Mouse (Mus musculus) liver, embryonic 11.5 days (tissue): ENCODE measurements around the gene Nkain1. TPM values are rescaled to one million over a fixed set of nuclear protein-coding genes. Genes with fewer than 3 reads are reported as not detected.

Experiments
- ATAC-seq: fragments of 200-750 bp; cut with Nextera tagmentation; replicated peaks from 2 replicates; pipeline ENCODE4 v1.8.0; 2017; ENCODE audit warnings: moderate number of reproducible peaks, mild to moderate bottlenecking, moderate TSS enrichment, moderate library complexity; ENCODE audit not compliant: low FRiP score
- DNase-seq: peaks from one replicate; pipeline ENCODE4 v3.0.0-alpha.2; 2017; ENCODE audit warnings: low spot score
- H3K27ac ChIP-seq: fragments of 300-500 bp; sonication (generic); 2 replicates; pipeline ENCODE4 v1.5.1; 2014; ENCODE audit warnings: mild to moderate bottlenecking, low read depth, low read length, control low read depth
- H3K27me3 ChIP-seq: fragments of 300-500 bp; sonication (generic); replicated peaks from 2 replicates; pipeline ENCODE4 v1.6.1; 2014; ENCODE audit warnings: low read length, mixed read lengths; ENCODE audit not compliant: control insufficient read depth, insufficient read depth
- H3K36me3 ChIP-seq: fragments of 300-500 bp; sonication (generic); 2 replicates; pipeline ENCODE4 v1.6.1; 2014; ENCODE audit warnings: mild to moderate bottlenecking, low read length, moderate library complexity, mixed read lengths; ENCODE audit not compliant: control insufficient read depth, insufficient read depth
- H3K4me1 ChIP-seq: fragments of 300-500 bp; sonication (generic); replicated peaks from 2 replicates; pipeline ENCODE4 v1.6.1; 2014; ENCODE audit warnings: low read length, mixed read lengths; ENCODE audit not compliant: control insufficient read depth, insufficient read depth
- H3K4me2 ChIP-seq: fragments of 300-500 bp; sonication (generic); 2 replicates; pipeline ENCODE4 v1.6.1; 2014; ENCODE audit warnings: mild to moderate bottlenecking, control low read depth, moderate library complexity
- H3K4me3 ChIP-seq: fragments of 300-500 bp; sonication (generic); 2 replicates; pipeline ENCODE4 v1.5.1; 2014; ENCODE audit warnings: low read depth, low read length, control low read depth
- H3K9ac ChIP-seq: fragments of 300-500 bp; sonication (generic); 2 replicates; pipeline ENCODE4 v1.6.1; 2014; ENCODE audit warnings: low read depth, low read length, control low read depth
- H3K9me3 ChIP-seq: fragments of 300-500 bp; sonication (generic); 2 replicates; pipeline ENCODE4 v1.6.1; 2016; ENCODE audit warnings: low read length, inconsistent platforms, mixed read lengths; ENCODE audit not compliant: control insufficient read depth
- WGBS: fragments of 180-500 bp; shearing (Covaris S2); extraction: QIAGEN DNeasy Blood & Tissue Kit; methylation state at CpG from one replicate; pipeline ENCODE4 v1.1.7; 2014; 5-methylcytosine and 5-hydroxymethylcytosine counted together
- polyA plus RNA-seq: library from polyadenylated mRNA; unstranded; fragments of >200 nt; fragmentation: Nextera tagmentation; extraction: Ambion mirVana; gene quantifications from 2 replicates; pipeline ENCODE4 v1.2.1, GENCODE M21; 2014

Nkain1 gene
- polyA plus RNA-seq, 1 experiment from 2014 or later: 1.8 TPM

- H3K27ac ChIP-seq: no peak overlapping the region
- no peaks in the 10 kb centered on the region for H3K36me3 ChIP-seq
- no peak overlapping the region for H3K4me3 ChIP-seq
- peaks cover 4% of the 10 kb centered on the region for H3K4me1 ChIP-seq
- H3K27me3 ChIP-seq: no peaks in the 10 kb centered on the region; the same call in 1 of the 2 replicates
- 67% methylated on average over 1 of the region's 1 CpGs for WGBS
- DNase-seq (no peak), ATAC-seq (no peak)
- no peak overlapping the region for H3K9ac ChIP-seq
- no peaks in the 10 kb centered on the region for H3K9me3 ChIP-seq
- H3K4me2 ChIP-seq: no peak overlapping the region
Observed at GRCm38 (mm10) chr4:130525041-130525440, 48.9 kb downstream of the Nkain1 start.

DNA sequence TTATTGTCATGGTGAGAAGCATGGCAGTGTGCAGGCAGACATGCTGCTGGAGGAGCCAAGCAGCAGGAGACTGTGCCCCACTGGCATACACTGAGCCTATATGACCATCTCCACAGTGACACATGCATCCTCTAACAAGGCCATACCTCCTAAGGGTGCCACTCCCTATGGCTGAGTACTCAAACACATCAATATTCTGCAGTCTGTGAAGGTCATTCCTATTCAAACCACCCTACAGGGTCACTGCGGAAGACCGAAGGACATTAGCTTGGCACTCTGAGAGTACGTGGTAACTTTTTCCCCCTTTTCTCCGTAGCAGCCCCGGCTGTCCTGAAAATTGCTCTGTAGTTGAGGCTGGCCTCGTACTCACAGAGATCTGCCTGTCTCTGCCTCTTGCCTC lies 52.5 kb downstream of the Nkain1 start:
- H3K27ac ChIP-seq: no peak overlapping the region
- H3K4me2 ChIP-seq: no peak overlapping the region
- no peak overlapping the region for H3K9ac ChIP-seq
- no peaks in the 10 kb centered on the region for H3K36me3 ChIP-seq
- 91% methylated on average over 6 of the region's 6 CpGs for WGBS
- DNase-seq: no peak
- H3K4me3 ChIP-seq: no peak overlapping the region
- no peaks in the 10 kb centered on the region for H3K9me3 ChIP-seq
- H3K4me1 ChIP-seq: peaks cover 10% of the 10 kb centered on the region
- no peaks in the 10 kb centered on the region; the same call in 1 of the 2 replicates for H3K27me3 ChIP-seq
- no peak for ATAC-seq

DNA sequence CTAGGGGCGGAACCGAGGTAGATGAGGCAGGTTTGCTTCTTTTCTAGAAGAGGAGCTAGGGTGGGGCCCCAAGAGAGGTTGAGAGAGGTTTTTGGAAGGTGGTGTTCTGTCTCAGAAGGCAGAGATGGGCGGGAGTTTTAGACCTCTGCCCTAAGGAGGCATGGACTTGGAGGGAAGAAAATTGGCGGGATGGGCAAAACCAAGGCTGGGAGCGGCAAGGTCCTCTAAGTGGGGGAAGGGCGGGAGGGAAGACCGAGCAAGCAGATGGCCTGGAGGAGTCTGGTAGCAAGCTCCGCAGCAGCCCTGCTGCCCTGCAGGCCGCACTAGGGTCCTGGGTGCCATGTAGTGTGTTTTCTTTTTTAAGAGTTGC lies 53.5 kb downstream of the Nkain1 start:
- H3K4me3 ChIP-seq: peak overlapping the region; percentile 62
- no peaks in the 10 kb centered on the region for H3K9me3 ChIP-seq
- no peaks in the 10 kb centered on the region for H3K36me3 ChIP-seq
- no peak overlapping the region for H3K9ac ChIP-seq
- peaks cover 10% of the 10 kb centered on the region for H3K4me1 ChIP-seq
- 4% methylated on average over 9 of the region's 9 CpGs for WGBS
- DNase-seq (no peak), ATAC-seq (peak; percentile 68)
- no peak overlapping the region for H3K27ac ChIP-seq
- no peaks in the 10 kb centered on the region; the same call in 1 of the 2 replicates for H3K27me3 ChIP-seq
- H3K4me2 ChIP-seq: peak overlapping the region; percentile 95

GRCm38 (mm10) chr4:130519567-130520481 lies 54.1 kb downstream of the Nkain1 start:
- Histone ChIP-seq H3K27ac (peak overlapping the region; percentile 43; the same call in 1 of the 2 replicates), H3K9me3 (no peaks in the 10 kb centered on the region), H3K4me2 (peak overlapping the region; percentile 95), H3K9ac (peak overlapping the region; percentile 66), H3K36me3 (no peaks in the 10 kb centered on the region), H3K4me1 (peaks cover 10% of the 10 kb centered on the region), H3K4me3 (peak overlapping the region; percentile 62), H3K27me3 (no peaks in the 10 kb centered on the region; the same call in 1 of the 2 replicates)
- DNase-seq (peak; percentile 98), ATAC-seq (peak; percentile 98)
- 3% methylated on average over 40 of the region's 40 CpGs for WGBS

GRCm38 (mm10) chr4:130516490-130516889 lies 57.5 kb downstream of the Nkain1 start:
- Histone ChIP-seq H3K27ac (no peak overlapping the region), H3K4me1 (peaks cover 10% of the 10 kb centered on the region), H3K27me3 (no peaks in the 10 kb centered on the region; the same call in 1 of the 2 replicates), H3K36me3 (no peaks in the 10 kb centered on the region), H3K9ac (no peak overlapping the region), H3K9me3 (no peaks in the 10 kb centered on the region), H3K4me2 (no peak overlapping the region), H3K4me3 (no peak overlapping the region)
- no peak for DNase-seq
- 76% methylated on average over 6 of the region's 6 CpGs for WGBS
- ATAC-seq: no peak

Other genes starting within 250 kb of the Nkain1 start
- gene Zcchc17, start 214.2 kb downstream of the Nkain1 start, polyA plus RNA-seq: 65.0 and 70.5 TPM in 2 replicates
- gene Snrnp40, start 214.0 kb downstream of the Nkain1 start, polyA plus RNA-seq: 151 and 170 TPM in 2 replicates
- 61.4 and 65.0 TPM in 2 replicates for gene Pum1, start 89.1 kb upstream of the Nkain1 start, polyA plus RNA-seq
- gene Sdc3, start 218.4 kb upstream of the Nkain1 start, polyA plus RNA-seq: 11.4 and 12.1 TPM in 2 replicates